Mouse (Mus musculus): ENCODE data around the gene Arhgef28. TPM values are rescaled to one million over a fixed set of nuclear protein-coding genes. Genes with fewer than 3 reads are reported as not detected.
"Not testable (repeated sequence)": the region's sequence is repeated elsewhere in the genome, so short reads cannot be mapped to it uniquely, and the experiment has no call there.

Arhgef28 gene
- total RNA-seq, 1 experiment from 2014 or later, result 19.8 TPM

DNA sequence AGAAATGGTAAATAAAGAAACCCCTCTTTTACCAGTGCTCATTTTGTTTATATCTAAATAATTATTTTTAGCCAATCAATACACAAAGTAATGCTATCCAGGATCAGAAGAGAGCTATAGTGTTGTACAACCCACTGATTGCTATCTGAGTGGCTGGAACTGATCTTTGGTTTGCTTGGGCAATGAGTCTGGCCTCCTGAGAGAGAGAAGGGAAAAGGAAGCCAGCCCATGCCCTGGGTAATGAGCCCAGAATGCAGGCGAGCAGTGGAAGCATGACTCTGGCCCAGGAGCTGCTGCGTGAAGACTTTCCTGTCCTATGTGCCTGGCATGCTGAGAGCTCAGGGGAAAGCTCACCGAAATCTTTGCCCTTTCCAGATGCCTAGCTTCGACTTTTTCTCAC lies 83.5 kb downstream of the Arhgef28 start:
- DNase-seq, result no peak

- no peak for DNase-seq
Observed at GRCm38 (mm10) chr13:98121993-98122392, 84.2 kb downstream of the Arhgef28 start.

DNA sequence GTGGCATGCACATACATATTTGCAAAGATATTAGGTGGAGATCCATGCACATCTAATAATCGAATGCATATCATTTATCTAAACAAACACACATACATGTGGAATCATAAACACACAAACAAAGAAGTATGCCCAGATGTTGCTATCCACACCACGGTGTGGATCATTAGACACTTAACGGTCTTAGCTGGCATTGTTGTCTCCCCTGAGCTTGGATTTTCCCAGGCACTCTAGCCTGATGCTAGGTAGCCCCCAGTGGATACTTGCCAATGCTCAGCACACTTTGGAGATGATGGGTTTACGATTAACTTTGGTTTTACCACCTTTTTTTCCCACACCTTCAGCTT lies 85.1 kb downstream of the Arhgef28 start:
- no peak for DNase-seq

GRCm38 (mm10) chr13:98120356-98121123 lies 85.7 kb downstream of the Arhgef28 start:
- no peak for DNase-seq

GRCm38 (mm10) chr13:98118291-98118690 lies 87.9 kb downstream of the Arhgef28 start:
- DNase-seq, result no peak

- DNase-seq, result no peak
Observed at GRCm38 (mm10) chr13:98117566-98118254, 88.5 kb downstream of the Arhgef28 start.

DNA sequence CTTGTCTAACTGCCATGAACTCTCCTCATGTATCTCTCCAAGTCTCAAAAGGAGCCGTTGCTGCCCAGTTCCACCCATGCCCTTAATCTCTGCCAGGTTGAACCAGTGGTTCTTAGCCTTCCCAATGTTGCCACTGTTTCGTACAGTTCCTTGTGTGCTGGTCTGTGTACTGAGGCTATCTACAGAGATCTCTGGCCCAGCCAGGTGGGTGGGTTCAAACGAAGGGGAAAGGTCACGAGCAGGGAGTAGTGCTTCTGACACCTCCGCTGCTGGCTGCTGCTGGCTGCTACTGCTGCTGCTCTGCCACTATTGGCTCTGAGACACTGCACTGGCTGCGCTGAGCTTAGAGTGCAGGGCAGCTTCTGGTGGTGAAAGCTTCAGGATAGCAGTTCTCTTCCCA lies 90.6 kb downstream of the Arhgef28 start:
- DNase-seq, result no peak

GRCm38 (mm10) chr13:98115051-98115450 lies 91.2 kb downstream of the Arhgef28 start:
- DNase-seq, result no peak

DNA sequence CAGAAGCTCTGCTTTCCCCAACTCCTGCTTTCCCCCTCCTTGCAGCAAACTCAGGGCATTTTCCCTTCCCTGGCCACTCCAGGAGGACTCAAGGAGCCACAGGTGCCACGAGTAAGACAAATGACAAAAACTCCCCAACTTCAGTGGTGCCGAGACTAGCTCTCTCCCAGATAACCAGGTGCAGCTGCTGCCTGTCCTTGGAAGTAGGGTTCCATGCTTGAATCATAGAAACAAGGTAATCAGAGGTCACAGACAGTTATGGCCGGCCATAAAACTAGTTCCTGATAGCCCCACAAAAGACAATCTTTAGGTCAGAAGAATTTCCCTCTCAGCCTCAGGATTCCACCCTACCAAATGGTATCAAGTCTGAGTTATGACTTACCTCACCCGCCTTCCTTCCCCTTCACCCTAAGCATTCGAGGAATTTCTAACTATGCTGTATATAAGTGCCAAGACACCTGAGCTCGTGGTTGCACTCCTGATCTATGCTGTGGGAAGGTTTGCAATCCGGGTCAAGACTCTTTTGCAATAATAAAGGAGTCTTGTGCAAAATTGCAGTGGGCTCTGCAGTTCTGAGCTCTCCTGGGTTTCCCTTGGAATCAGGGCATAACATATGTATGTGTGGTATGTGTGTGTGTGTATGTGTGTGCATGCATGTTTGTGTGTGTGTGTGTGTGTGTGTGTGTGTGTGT lies 93.3 kb downstream of the Arhgef28 start:
- no peak for DNase-seq

DNA sequence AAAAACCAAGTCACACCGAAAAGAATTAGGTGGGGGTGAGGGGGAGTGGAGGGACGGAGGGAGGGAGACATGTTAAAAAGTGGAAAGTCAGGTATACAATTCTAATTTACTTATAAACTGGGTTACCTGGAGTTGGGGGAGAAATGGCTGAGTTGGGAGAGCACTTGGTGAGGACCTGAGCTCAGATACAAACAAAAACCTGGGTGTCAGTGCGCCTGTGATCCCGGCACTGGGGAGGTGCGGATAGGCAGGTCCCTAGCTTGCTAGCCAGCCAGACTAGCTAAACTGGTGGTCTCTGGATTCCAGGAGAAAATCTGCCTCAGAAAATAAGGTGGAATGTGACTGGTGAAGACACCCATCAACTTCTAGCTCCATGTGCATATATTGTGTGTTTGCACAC lies 94.7 kb downstream of the Arhgef28 start:
- DNase-seq, result no peak

- DNase-seq, result no peak
Observed at GRCm38 (mm10) chr13:98111021-98111420, 95.2 kb downstream of the Arhgef28 start.

- not testable (repeated sequence) for DNase-seq
Observed at GRCm38 (mm10) chr13:98108481-98108880, 97.8 kb downstream of the Arhgef28 start.

- no peak for DNase-seq
Observed at GRCm38 (mm10) chr13:98107621-98108020, 98.6 kb downstream of the Arhgef28 start.

DNA sequence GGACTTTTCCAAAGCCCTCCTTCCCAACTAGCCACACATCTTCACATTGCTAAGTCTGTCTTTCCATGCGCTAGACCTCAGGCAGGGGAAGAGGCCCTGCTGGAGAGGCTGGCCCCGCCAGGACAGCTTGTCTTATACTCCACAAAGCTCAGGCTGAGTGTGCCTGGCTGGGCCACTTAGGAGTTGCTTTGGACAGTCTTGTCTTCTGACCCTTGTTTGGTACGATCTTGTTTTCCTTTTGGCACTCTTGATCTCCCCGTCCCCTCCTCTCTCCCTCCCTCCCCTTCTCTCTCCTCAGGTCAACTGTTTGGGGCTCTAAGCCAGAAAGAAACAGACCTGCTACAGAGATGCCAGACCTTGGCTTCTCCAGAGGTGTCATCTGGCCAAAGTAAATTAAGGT lies 110.3 kb downstream of the Arhgef28 start:
- DNase-seq, result no peak

DNA sequence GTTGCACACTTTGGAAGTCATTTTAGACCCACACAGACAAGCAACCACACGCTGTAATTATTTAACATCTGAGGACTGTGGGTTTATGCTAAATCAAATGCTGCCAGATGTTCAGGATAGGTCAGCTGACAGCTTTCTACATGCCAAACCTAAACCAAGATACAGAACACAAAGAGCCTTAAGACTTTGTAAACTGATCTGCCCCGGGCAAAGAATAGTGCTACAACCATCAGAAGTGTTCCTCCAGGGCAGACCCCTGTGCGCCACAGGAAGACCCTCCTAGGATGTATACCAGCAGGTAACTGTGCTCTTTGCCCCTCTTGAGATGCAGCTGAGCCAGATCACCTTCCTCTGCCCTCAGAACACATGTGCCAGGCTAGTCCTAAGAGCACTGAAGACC lies 111.9 kb downstream of the Arhgef28 start:
- DNase-seq, result no peak

DNA sequence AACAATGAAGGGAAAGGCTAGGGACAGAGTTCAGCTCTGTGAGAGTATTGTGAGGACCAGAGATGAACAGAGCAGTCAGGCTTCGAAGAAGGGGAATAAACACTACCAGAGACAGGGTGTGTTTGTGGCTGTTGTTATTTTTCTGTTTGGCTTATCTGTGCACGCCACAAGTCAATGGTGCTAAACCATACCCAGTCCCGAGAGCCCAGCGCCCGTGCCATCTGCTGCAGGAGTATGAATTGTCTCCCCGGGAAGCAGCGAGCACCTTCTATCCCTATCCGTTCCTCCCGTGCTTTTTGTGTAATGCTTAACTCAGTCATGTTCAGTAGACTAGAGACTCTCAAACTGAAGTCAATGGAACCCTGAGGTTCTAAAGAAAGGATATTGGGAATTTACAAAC lies 112.8 kb downstream of the Arhgef28 start:
- DNase-seq, result no peak

DNA sequence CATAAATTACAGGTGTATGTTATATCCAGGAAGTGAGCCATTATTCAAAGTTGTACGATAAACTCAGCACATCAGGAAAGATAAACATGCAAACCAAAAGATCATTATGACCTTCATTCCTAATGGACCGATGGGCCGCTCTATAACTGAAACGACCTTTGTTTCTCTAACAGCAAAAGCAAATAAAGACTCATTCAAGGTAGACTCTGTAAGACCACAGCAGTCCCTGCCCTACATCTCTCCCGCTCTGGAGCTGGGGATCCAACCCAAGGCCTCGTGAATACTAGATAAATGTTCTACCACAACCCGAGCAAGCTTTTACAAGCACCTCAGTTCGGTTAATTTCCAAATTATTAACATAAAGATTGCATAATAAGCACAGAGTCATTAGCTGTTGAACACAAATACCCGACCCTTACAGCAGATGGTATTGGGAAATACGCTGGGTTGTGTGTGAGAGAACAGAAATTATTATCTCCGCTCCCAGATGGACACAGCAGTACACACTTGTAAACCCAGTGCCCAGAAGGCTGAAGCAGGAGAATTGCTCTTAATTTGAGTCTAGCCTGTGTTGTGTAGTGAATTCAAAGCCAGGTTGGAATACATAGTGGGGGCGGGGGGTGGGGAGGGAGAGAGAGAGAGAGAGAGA lies 113.8 kb downstream of the Arhgef28 start:
- DNase-seq, result no peak

DNA sequence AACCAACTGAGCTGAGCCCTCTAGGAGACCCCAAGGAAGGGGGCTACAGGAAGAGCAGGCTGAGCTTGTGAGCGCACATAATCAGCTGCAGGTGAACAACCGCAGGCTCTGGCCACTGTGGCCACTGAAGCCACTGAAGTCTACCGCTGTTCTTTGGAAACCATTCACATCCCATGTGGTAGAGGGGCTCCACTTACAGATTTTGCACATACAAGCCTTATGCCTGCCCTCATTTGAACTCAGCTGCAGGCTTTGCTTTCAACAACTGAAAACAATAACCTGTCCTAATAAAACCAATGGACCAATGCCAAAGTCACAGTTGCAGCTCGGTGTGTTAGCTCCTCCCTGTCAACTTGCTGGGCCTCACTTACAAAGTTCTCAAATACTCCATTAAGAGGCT lies 126.6 kb downstream of the Arhgef28 start:
- DNase-seq, result no peak

GRCm38 (mm10) chr13:98078251-98078650 lies 128.0 kb downstream of the Arhgef28 start:
- DNase-seq, result no peak

GRCm38 (mm10) chr13:98077216-98077615 lies 129.0 kb downstream of the Arhgef28 start:
- no peak for DNase-seq

GRCm38 (mm10) chr13:98074871-98075270 lies 131.4 kb downstream of the Arhgef28 start:
- peak; percentile 37 for DNase-seq

DNA sequence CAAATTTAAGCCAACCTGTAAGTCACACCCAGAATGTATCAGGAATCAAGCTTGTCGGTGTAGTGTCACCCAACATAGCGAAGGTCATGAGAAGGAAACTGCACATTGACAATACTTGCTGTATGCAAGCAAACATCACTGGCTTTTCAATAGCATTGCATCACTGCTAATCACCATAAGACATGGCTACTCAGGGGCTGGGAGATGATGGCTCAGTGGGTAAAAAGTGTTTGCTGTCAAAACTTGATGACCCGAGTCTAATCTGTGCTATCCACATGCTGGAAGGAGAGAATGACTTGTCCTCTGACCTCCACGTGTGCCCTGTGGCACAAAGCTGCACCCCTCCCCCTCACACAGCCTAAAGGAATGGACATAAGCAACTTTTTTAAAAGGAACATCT lies 133.0 kb downstream of the Arhgef28 start:
- DNase-seq, result no peak

DNA sequence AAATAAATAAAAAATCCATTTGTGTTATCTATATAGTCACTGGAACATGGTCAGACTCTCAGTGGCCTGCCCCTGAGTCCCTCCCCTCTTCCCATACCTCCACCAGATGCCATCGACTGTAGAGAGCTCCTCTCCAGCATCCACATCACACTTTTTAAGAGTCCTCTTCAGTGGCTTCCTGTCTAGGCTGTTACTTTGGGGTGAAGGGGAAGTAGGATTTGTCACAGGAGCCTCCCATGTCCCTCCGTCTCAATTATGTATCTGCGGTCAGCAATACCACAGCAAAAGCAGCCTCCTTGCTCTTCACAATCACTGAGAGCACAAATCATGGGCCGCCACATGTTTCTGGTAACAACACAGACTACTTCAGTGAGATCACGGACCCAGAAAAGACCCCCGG lies 135.8 kb downstream of the Arhgef28 start:
- DNase-seq, result no peak
